Mouse (Mus musculus): ENCODE measurements around the gene Slc24a2.

The Slc24a2 gene

GRCm38 (mm10) chr4:87229960-87230551, at the start of gene Slc24a2:
Slc24a2 (minus strand) TSS chr4:87230477.
- DNase-seq (ENCODE audit: extremely low read depth, insufficient read length, low spot score): peak; percentile 12

GRCm38 (mm10) chr4:87274825-87275224, 44.5 kb upstream of the Slc24a2 start:
- no peak for DNase-seq (ENCODE audit: extremely low read depth, insufficient read length, low spot score)

GRCm38 (mm10) chr4:87274276-87274675, 44.0 kb upstream of the Slc24a2 start:
- no peak for DNase-seq (ENCODE audit: extremely low read depth, insufficient read length, low spot score)

- DNase-seq (ENCODE audit: extremely low read depth, insufficient read length, low spot score): no peak
Measured at GRCm38 (mm10) chr4:87273476-87273875, 43.2 kb upstream of the Slc24a2 start.

GRCm38 (mm10) chr4:87229224-87229959, 885 bp downstream of the Slc24a2 start:
- no peak for DNase-seq (ENCODE audit: extremely low read depth, insufficient read length, low spot score)

- no peak for DNase-seq (ENCODE audit: extremely low read depth, insufficient read length, low spot score)
Measured at GRCm38 (mm10) chr4:87221586-87221985, 8.7 kb downstream of the Slc24a2 start.

- no peak for DNase-seq (ENCODE audit: extremely low read depth, insufficient read length, low spot score)
Measured at GRCm38 (mm10) chr4:87218196-87218595, 12.1 kb downstream of the Slc24a2 start.

- no peak for DNase-seq (ENCODE audit: extremely low read depth, insufficient read length, low spot score)
Measured at GRCm38 (mm10) chr4:87211344-87211978, 18.8 kb downstream of the Slc24a2 start.

GRCm38 (mm10) chr4:87210533-87210932, 19.7 kb downstream of the Slc24a2 start:
- no peak for DNase-seq (ENCODE audit: extremely low read depth, insufficient read length, low spot score)

GRCm38 (mm10) chr4:87202081-87202480, 28.2 kb downstream of the Slc24a2 start:
- no peak for DNase-seq (ENCODE audit: extremely low read depth, insufficient read length, low spot score)

GRCm38 (mm10) chr4:87201229-87201628, 29.0 kb downstream of the Slc24a2 start:
- DNase-seq (ENCODE audit: extremely low read depth, insufficient read length, low spot score): no peak

GRCm38 (mm10) chr4:87184147-87184930, 45.9 kb downstream of the Slc24a2 start:
- no peak for DNase-seq (ENCODE audit: extremely low read depth, insufficient read length, low spot score)

GRCm38 (mm10) chr4:87177116-87177515, 53.2 kb downstream of the Slc24a2 start:
- no peak for DNase-seq (ENCODE audit: extremely low read depth, insufficient read length, low spot score)

- DNase-seq (ENCODE audit: extremely low read depth, insufficient read length, low spot score): no peak
Measured at GRCm38 (mm10) chr4:87163945-87164344, 66.3 kb downstream of the Slc24a2 start.

- no peak for DNase-seq (ENCODE audit: extremely low read depth, insufficient read length, low spot score)
Measured at GRCm38 (mm10) chr4:87158053-87158452, 72.2 kb downstream of the Slc24a2 start.

GRCm38 (mm10) chr4:87151990-87152389, 78.3 kb downstream of the Slc24a2 start:
- DNase-seq (ENCODE audit: extremely low read depth, insufficient read length, low spot score): no peak

- no peak for DNase-seq (ENCODE audit: extremely low read depth, insufficient read length, low spot score)
Measured at GRCm38 (mm10) chr4:87149584-87149983, 80.7 kb downstream of the Slc24a2 start.

GRCm38 (mm10) chr4:87141590-87142365, 88.5 kb downstream of the Slc24a2 start:
- no peak for DNase-seq (ENCODE audit: extremely low read depth, insufficient read length, low spot score)

GRCm38 (mm10) chr4:87140901-87141300, 89.4 kb downstream of the Slc24a2 start:
- DNase-seq (ENCODE audit: extremely low read depth, insufficient read length, low spot score): no peak

- no peak for DNase-seq (ENCODE audit: extremely low read depth, insufficient read length, low spot score)
Measured at GRCm38 (mm10) chr4:87132525-87132924, 97.8 kb downstream of the Slc24a2 start.

Measured in 3134 (cell line).